In the genomic region with DNA sequence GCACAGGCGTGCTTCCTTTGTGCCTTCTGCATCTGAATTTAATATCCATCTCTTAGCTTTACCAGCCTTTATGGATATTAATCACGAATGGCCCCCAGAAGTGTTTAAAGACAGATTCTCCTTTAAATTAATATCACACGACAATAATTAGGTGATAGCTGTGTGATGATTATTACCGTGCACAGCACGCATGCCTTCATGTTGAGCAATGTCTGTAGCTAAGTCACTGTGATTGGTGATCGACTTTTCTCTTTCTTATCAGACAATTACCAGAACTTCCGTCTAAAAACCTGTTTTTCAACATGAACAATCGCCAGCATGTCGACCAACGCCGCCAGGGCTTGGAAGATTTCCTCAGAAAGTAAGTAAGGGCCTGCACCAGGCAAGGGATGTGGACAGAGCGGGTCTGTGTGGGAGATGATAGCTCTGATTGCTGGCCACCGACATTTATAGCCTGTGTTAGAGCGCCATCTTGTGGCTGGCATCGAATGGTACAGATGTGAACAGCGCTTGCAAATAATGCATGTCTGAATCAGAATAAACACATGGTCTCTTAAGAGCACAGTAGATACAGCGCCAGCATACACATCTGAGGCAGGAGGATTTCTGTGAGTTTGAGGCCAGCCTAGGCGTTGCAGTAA, we compare ENCODE assay signal across 8 mouse cellular contexts. TPM values are rescaled to one million over a fixed set of nuclear protein-coding genes. Genes with fewer than 3 reads are reported as not detected.
DNase-seq lines count a peak whose midpoint lies in the region; ATAC-seq lines count a peak whose summit lies in the region.

No protein-coding gene starts in this region.

- H3K27me3 ChIP-seq in intestine, embryonic 16.5 days (replicated peaks; ENCODE audit: control insufficient read depth, insufficient read depth, low read length): no peaks in the 10 kb centered on the region
- H3K27me3 ChIP-seq in midbrain, embryonic 11.5 days (ENCODE audit: control insufficient read depth, insufficient read depth, low read length): no peaks in the 10 kb centered on the region

- WGBS in intestine, embryonic 16.5 days: 22% methylated on average over 18 of the region's 18 CpGs
- WGBS in midbrain, embryonic 11.5 days: 36% methylated on average over 18 of the region's 18 CpGs

- H3K4me2 ChIP-seq in intestine, embryonic 16.5 days (ENCODE audit: low read depth, low read length): no peak overlapping the region
- no peak overlapping the region for H3K4me2 ChIP-seq in midbrain, embryonic 11.5 days

- peak; percentile 77 for DNase-seq in adrenal gland, adult 2 months
- peak; percentile 88 for DNase-seq in embryo, embryonic 11 days
- DNase-seq in gastrocnemius, postnatal 4 days (ENCODE audit: low spot score in 2 of 2): peak; percentile 77 to 83
- DNase-seq in left cerebral cortex, postnatal 25 days (ENCODE audit: low spot score in 2 of 2): peak; percentile 81 to 83
- DNase-seq in midbrain, embryonic 11.5 days (ENCODE audit: low spot score, missing footprints): peak; percentile 97
- DNase-seq in right cerebral cortex, postnatal 4 days: peak; percentile 87
- peak; percentile 74 to 87 for DNase-seq in urinary bladder, postnatal 4 days (ENCODE audit: low spot score in 2 of 2)

- no peaks in the 10 kb centered on the region for H3K36me3 ChIP-seq in intestine, embryonic 16.5 days (ENCODE audit: control insufficient read depth, insufficient read depth, low read length)
- no peaks in the 10 kb centered on the region for H3K36me3 ChIP-seq in midbrain, embryonic 11.5 days (ENCODE audit: control insufficient read depth, insufficient read depth, low read length)

- H3K9me3 ChIP-seq in intestine, embryonic 16.5 days (ENCODE audit: control insufficient read depth, low read length): no peaks in the 10 kb centered on the region
- H3K9me3 ChIP-seq in midbrain, embryonic 11.5 days (ENCODE audit: control insufficient read depth, low read length): no peaks in the 10 kb centered on the region

- H3K27ac ChIP-seq in intestine, embryonic 16.5 days (ENCODE audit: low read length): no peak overlapping the region
- H3K27ac ChIP-seq in midbrain, embryonic 11.5 days (ENCODE audit: low read depth, low read length): no peak overlapping the region

- ATAC-seq in intestine, embryonic 16.5 days: peak; percentile 88
- peak; percentile 81 for ATAC-seq in midbrain, embryonic 11.5 days (ENCODE audit: low FRiP score)

- intact Hi-C loops in left cerebral cortex, postnatal 25 days (cut with DNase I): loop anchor here (1.0 to 10.0 kb wide), 5 partner anchors 58 to 425 kb away; partner anchors contain the start of gene Snx10

- H3K9ac ChIP-seq in intestine, embryonic 16.5 days (ENCODE audit: low read depth, low read length): no peak overlapping the region; the same call in 1 of the 2 replicates
- no peak overlapping the region for H3K9ac ChIP-seq in midbrain, embryonic 11.5 days (ENCODE audit: low read length)

- H3K4me3 ChIP-seq in intestine, embryonic 16.5 days (ENCODE audit: low read length): no peak overlapping the region
- H3K4me3 ChIP-seq in midbrain, embryonic 11.5 days (ENCODE audit: low read depth, low read length): no peak overlapping the region

- no peaks in the 10 kb centered on the region for H3K4me1 ChIP-seq in intestine, embryonic 16.5 days (ENCODE audit: control insufficient read depth, insufficient read depth, low read length)
- no peaks in the 10 kb centered on the region for H3K4me1 ChIP-seq in midbrain, embryonic 11.5 days (ENCODE audit: control insufficient read depth, insufficient read depth, low read length)

RNA-seq across cellular contexts. Expression of gene Snx10, which starts 56.5 kb away (rescaled TPM):
- total RNA-seq in adrenal gland, adult 2 months (2021): 10 to 100 TPM; 36.2 to 69.2 TPM
- polyA plus RNA-seq in adrenal gland, adult 2 months (2012; rRNA removed): 0.81 and 0.95 TPM in 2 replicates
- total RNA-seq in gastrocnemius, postnatal 4 days (2021): 1 to 10 TPM; 4.9 to 5.0 TPM
- polyA plus RNA-seq in intestine, embryonic 16.5 days (2015; fragmentation: Nextera tagmentation; extraction: Ambion mirVana): 11.3 and 12.1 TPM in 2 replicates
- 100 to 1,000 TPM; 108 to 116 TPM for total RNA-seq in left cerebral cortex, postnatal 25 days (2021)
- 52.0 and 53.4 TPM in 2 replicates for polyA plus RNA-seq in midbrain, embryonic 11.5 days (2014; fragmentation: Nextera tagmentation; extraction: Ambion mirVana)

Comparison
In these comparisons a context has a peak if more than half of its experiments do, and no peak if none do; other contexts are left out.
1. RNA of gene Snx10, which starts 56.5 kb away (total RNA-seq): 108 to 116 TPM in left cerebral cortex, postnatal 25 days and 36.2 to 69.2 TPM in adrenal gland, adult 2 months; 4.9 to 5.0 TPM in gastrocnemius, postnatal 4 days; every median in the first group is over 4 times any median in the second.
2. Peak in every context shown above with its lines, with median percentiles within 50 percentile points of each other: DNase-seq.